Mouse (Mus musculus) midbrain, embryonic 16.5 days (tissue): Measurements from ENCODE around the gene Prdm15. TPM values are rescaled to one million over a fixed set of nuclear protein-coding genes. Genes with fewer than 3 reads are reported as not detected.

Experiments used
- ATAC-seq: fragments of 200-750 bp; cut with Nextera tagmentation; 2 replicates; pipeline ENCODE4 v1.8.0; 2017; ENCODE audit warnings: moderate TSS enrichment
- H3K27ac ChIP-seq: fragments of 300-500 bp; sonication (generic); 2 replicates; pipeline ENCODE4 v1.5.1; 2014; ENCODE audit warnings: mild to moderate bottlenecking, low read length, mixed read lengths
- H3K27me3 ChIP-seq: fragments of 300-500 bp; sonication (generic); 2 replicates; pipeline ENCODE4 v1.6.1; 2014; ENCODE audit warnings: low read depth, low read length, mixed read lengths; ENCODE audit not compliant: control insufficient read depth, insufficient read depth
- H3K36me3 ChIP-seq: fragments of 300-500 bp; sonication (generic); 2 replicates; pipeline ENCODE4 v1.6.1; 2014; ENCODE audit warnings: mild to moderate bottlenecking, low read length, moderate library complexity, mixed read lengths; ENCODE audit not compliant: control insufficient read depth, insufficient read depth
- H3K4me1 ChIP-seq: fragments of 300-500 bp; sonication (generic); 2 replicates; pipeline ENCODE4 v1.6.1; 2014; ENCODE audit warnings: mild to moderate bottlenecking, low read length, mixed read lengths; ENCODE audit not compliant: control insufficient read depth, insufficient read depth
- H3K4me2 ChIP-seq: fragments of 300-500 bp; sonication (generic); 2 replicates; pipeline ENCODE4 v1.6.1; 2014; ENCODE audit warnings: mild to moderate bottlenecking, low read length, mixed read lengths
- H3K4me3 ChIP-seq: fragments of 300-500 bp; sonication (generic); 2 replicates; pipeline ENCODE4 v1.5.1; 2014; ENCODE audit warnings: low read depth, mild to moderate bottlenecking, low read length, moderate library complexity, mixed read lengths
- H3K9ac ChIP-seq: fragments of 300-500 bp; sonication (generic); 2 replicates; pipeline ENCODE4 v1.6.1; 2014; ENCODE audit warnings: low read depth, low read length, mixed read lengths
- H3K9me3 ChIP-seq: fragments of 300-500 bp; sonication (generic); replicated peaks from 2 replicates; pipeline ENCODE4 v1.6.1; 2014; ENCODE audit warnings: mild to moderate bottlenecking, low read length, mixed read lengths; ENCODE audit not compliant: control insufficient read depth, poor library complexity, severe bottlenecking
- WGBS: fragments of 180-500 bp; shearing (Covaris S2); extraction: QIAGEN DNeasy Blood & Tissue Kit; methylation state at CpG from one replicate; pipeline ENCODE4 v1.1.7; 2014; 5-methylcytosine and 5-hydroxymethylcytosine counted together
- polyA plus RNA-seq: library from polyadenylated mRNA; unstranded; fragments of >200 nt; fragmentation: Nextera tagmentation; extraction: Ambion mirVana; gene quantifications from 2 replicates; pipeline ENCODE4 v1.2.1, GENCODE M21; 2015

Prdm15 gene
- polyA plus RNA-seq, 1 experiment from 2014 or later: 10.9 TPM

- H3K4me2 ChIP-seq: peak overlapping the region; percentile 70
- H3K9ac ChIP-seq: no peak overlapping the region
- no peaks in the 10 kb centered on the region for H3K9me3 ChIP-seq
- WGBS: 9% methylated on average over 13 of the region's 13 CpGs
- H3K4me3 ChIP-seq: peak overlapping the region; percentile 42
- no peak overlapping the region for H3K27ac ChIP-seq
- peaks cover 12% of the 10 kb centered on the region; the same call in 1 of the 2 replicates for H3K4me1 ChIP-seq
- H3K36me3 ChIP-seq: no peaks in the 10 kb centered on the region
- ATAC-seq: no peak
- H3K27me3 ChIP-seq: peaks cover 41% of the 10 kb centered on the region
These were observed 87.7 kb downstream of the Prdm15 start for GRCm38 (mm10) chr16:97763990-97764340.

DNA sequence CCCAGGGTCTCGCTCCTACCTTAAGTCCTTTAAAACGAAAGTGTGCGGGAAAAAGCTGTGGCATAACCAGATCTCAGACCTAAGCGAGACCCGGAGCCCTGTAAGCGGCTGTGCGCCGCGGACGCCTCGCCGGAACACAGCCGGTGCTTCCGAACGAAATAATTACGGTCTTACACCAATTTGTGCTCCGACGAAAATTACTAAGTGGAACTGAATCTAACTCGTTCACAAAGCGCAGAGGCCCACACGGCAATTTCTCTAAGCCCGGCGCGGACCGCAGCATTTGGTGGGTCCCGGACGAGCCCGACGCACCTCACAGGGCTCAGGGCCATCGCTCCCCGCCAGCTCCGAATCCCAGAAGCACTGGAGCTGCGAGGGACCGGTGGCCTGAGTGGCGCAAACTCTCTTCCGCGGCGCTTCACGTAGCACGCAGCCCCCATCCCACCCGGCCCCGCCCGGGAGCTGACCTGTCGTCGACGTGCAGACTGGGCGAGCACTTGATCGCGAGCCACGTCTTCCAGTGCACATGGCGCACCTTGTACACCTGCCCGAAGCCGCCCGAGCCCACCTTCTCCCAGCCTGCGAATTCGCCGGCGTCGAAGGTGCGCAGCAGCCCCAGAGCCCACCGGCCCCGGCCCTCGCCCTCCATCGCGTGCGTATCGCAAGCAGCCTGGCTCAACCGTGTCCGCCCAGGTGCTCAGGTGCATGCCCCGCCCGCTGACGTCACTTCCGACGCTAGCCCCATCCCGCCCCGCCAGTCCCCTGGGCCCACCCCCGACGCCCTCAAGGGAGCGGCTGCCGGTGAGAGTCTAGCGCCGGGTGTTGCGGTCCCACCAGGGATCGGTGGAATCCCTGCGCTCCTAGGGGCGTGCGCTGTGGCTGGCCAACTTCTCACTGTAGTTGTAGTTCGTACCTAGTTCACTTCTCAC, 88.3 kb downstream of the Prdm15 start, which contains the start of gene Ripk4:
Ripk4 (minus strand) TSS at position 727 of the 929 bp plus-strand sequence.
- H3K27ac ChIP-seq: no peak within 1 kb of the TSS
- H3K9me3 ChIP-seq: no peaks in the 10 kb centered on the region
- H3K4me3 ChIP-seq: peak within 1 kb of the TSS; percentile 42
- H3K36me3 ChIP-seq: no peaks in the 10 kb centered on the region
- H3K4me2 ChIP-seq: peak within 1 kb of the TSS; percentile 70
- under 1% methylated on average over 87 of the region's 88 CpGs for WGBS
- peaks cover 12% of the 10 kb centered on the region; the same call in 1 of the 2 replicates for H3K4me1 ChIP-seq
- ATAC-seq: peak; percentile 51; the same call in 1 of the 2 replicates
- H3K9ac ChIP-seq: peak within 1 kb of the TSS; percentile 49
- peaks cover 41% of the 10 kb centered on the region for H3K27me3 ChIP-seq

DNA sequence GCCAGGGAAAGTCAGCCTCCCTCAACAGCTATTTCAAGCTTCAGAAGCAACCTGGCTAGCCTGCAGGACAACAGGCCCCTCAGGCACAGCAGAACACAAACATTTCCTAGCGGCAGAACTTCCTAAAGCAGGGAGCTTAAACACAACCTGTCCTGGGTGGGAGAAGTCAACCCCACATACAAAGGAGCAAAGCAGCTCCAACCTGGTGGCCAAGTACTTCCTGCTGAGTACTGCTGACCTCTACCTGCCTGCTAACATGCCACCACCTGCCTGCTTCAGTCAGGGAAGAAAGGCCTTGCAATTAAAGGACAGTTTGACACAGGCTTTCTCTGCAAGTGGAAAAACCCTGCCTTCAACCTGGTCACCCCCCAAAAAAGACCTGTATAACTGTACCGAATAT, 89.9 kb downstream of the Prdm15 start:
- Histone ChIP-seq H3K36me3 (no peaks in the 10 kb centered on the region), H3K4me1 (peaks cover 12% of the 10 kb centered on the region; the same call in 1 of the 2 replicates), H3K27me3 (peaks cover 41% of the 10 kb centered on the region), H3K27ac (no peak overlapping the region), H3K4me2 (no peak overlapping the region), H3K4me3 (no peak overlapping the region), H3K9me3 (no peaks in the 10 kb centered on the region), H3K9ac (no peak overlapping the region)
- ATAC-seq: no peak
- WGBS: 50% methylated on average over 2 of the region's 2 CpGs

DNA sequence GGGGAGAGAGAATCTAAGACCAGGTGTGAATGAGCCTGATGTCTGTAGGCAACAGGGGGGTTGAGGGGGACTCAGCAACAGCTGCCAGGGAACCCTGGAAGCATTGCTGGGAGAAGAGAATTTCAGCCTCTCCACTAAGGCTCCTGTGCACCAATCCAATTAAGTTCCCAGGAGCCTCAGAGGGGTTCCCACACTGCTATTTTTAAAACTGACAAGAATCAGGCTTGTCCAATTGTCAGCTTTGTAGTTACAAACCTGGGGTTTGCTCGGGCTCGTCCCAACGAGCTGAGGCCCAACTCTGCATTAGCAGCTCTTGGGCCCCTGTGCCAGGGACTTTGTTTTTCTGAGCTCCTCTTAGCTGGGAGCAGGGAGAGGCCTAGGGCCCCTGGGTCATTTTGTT, 92.0 kb downstream of the Prdm15 start:
- no peak for ATAC-seq
- no peak overlapping the region for H3K9ac ChIP-seq
- no peak overlapping the region for H3K4me3 ChIP-seq
- H3K4me2 ChIP-seq: no peak overlapping the region
- H3K4me1 ChIP-seq: peaks cover 12% of the 10 kb centered on the region; the same call in 1 of the 2 replicates
- WGBS: 21% methylated on average over 3 of the region's 3 CpGs
- no peaks in the 10 kb centered on the region for H3K9me3 ChIP-seq
- H3K27ac ChIP-seq: no peak overlapping the region
- H3K27me3 ChIP-seq: peaks cover 33% of the 10 kb centered on the region
- H3K36me3 ChIP-seq: no peaks in the 10 kb centered on the region

GRCm38 (mm10) chr16:97758288-97758687, 93.4 kb downstream of the Prdm15 start:
- H3K4me2 ChIP-seq: no peak overlapping the region
- no peak overlapping the region for H3K4me3 ChIP-seq
- H3K9ac ChIP-seq: no peak overlapping the region
- no peaks in the 10 kb centered on the region for H3K9me3 ChIP-seq
- H3K27ac ChIP-seq: no peak overlapping the region
- H3K27me3 ChIP-seq: peaks cover 19% of the 10 kb centered on the region
- no peak for ATAC-seq
- 83% methylated on average over 2 of the region's 2 CpGs for WGBS
- H3K4me1 ChIP-seq: peaks cover 5% of the 10 kb centered on the region; the same call in 1 of the 2 replicates
- H3K36me3 ChIP-seq: no peaks in the 10 kb centered on the region

GRCm38 (mm10) chr16:97756460-97756859, 95.2 kb downstream of the Prdm15 start:
- no peaks in the 10 kb centered on the region for H3K36me3 ChIP-seq
- H3K9me3 ChIP-seq: no peaks in the 10 kb centered on the region
- no peak overlapping the region for H3K27ac ChIP-seq
- WGBS: 83% methylated on average over 2 of the region's 2 CpGs
- peaks cover 2% of the 10 kb centered on the region; the same call in 1 of the 2 replicates for H3K27me3 ChIP-seq
- H3K4me3 ChIP-seq: no peak overlapping the region
- H3K9ac ChIP-seq: no peak overlapping the region
- no peak overlapping the region for H3K4me2 ChIP-seq
- H3K4me1 ChIP-seq: no peaks in the 10 kb centered on the region
- no peak for ATAC-seq

DNA sequence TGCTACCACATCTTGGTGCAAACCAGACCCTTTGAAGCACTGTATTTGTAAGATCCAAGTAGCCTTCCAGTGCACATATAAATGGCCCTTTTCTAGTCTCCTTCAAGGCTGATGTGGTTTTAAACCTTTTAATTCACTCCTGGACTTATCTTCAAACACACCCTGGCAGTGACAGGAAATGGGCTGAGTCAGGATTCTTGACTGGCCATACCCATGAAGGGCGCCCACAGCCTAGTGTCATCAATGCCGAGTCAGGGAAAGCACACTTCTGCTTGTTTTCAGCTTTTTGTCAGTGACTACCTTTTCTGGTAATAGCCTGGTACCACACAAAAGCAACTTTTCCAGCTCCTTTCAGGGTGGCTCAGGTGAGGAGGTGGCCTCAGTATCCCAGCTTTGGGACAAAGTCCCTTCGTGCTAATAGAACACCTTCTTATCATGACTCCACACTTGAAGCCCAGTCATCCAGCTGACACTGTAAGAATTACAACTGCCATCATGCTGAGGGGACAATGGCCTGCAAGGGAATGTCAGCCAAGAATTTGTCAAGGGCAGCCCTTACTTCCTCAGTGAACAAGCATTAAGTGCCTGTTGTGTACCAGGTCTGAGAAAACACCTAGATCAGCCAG, 99.2 kb downstream of the Prdm15 start:
- Histone ChIP-seq H3K4me3 (no peak overlapping the region), H3K9ac (no peak overlapping the region), H3K36me3 (no peaks in the 10 kb centered on the region), H3K9me3 (no peaks in the 10 kb centered on the region), H3K27me3 (no peaks in the 10 kb centered on the region), H3K4me1 (no peaks in the 10 kb centered on the region), H3K27ac (no peak overlapping the region), H3K4me2 (no peak overlapping the region)
- 87% methylated on average over 3 of the region's 3 CpGs for WGBS
- no peak for ATAC-seq

DNA sequence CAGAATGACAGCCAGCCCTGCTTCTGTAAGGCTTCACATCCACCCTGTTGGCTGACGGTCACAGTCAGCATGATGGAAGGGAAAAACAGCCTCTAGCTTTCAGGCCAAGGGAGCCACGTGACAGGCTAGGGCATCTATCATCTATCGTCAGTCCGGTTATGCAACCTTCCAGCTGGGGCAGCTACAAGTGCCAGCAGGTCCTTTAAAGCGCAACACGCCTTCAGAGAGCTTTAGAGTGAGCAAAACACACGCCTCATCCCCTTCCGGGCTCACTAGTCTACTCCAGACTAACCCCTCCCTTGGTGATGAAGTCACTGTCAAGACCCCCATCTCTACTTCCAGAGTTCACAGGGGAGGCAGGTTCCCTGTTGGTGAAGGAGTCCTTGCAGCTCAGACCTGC, 99.8 kb downstream of the Prdm15 start:
- Histone ChIP-seq H3K9me3 (no peaks in the 10 kb centered on the region), H3K27me3 (no peaks in the 10 kb centered on the region), H3K27ac (no peak overlapping the region), H3K36me3 (no peaks in the 10 kb centered on the region), H3K4me3 (no peak overlapping the region), H3K4me2 (no peak overlapping the region), H3K9ac (no peak overlapping the region), H3K4me1 (no peaks in the 10 kb centered on the region)
- WGBS: 91% methylated on average over 8 of the region's 8 CpGs
- no peak for ATAC-seq

GRCm38 (mm10) chr16:97748421-97748820, 103.2 kb downstream of the Prdm15 start:
- Histone ChIP-seq H3K27ac (no peak overlapping the region), H3K36me3 (no peaks in the 10 kb centered on the region), H3K4me2 (no peak overlapping the region), H3K27me3 (no peaks in the 10 kb centered on the region), H3K9me3 (no peaks in the 10 kb centered on the region), H3K4me3 (no peak overlapping the region), H3K9ac (no peak overlapping the region), H3K4me1 (no peaks in the 10 kb centered on the region)
- no peak for ATAC-seq
- WGBS: 88% methylated on average over 6 of the region's 6 CpGs
